Mouse (Mus musculus): ENCODE measurements around the gene Sema3f.
A peak's percentile ranks its signal among the peaks of the same experiment; 100 is the strongest.

Sema3f gene

DNA sequence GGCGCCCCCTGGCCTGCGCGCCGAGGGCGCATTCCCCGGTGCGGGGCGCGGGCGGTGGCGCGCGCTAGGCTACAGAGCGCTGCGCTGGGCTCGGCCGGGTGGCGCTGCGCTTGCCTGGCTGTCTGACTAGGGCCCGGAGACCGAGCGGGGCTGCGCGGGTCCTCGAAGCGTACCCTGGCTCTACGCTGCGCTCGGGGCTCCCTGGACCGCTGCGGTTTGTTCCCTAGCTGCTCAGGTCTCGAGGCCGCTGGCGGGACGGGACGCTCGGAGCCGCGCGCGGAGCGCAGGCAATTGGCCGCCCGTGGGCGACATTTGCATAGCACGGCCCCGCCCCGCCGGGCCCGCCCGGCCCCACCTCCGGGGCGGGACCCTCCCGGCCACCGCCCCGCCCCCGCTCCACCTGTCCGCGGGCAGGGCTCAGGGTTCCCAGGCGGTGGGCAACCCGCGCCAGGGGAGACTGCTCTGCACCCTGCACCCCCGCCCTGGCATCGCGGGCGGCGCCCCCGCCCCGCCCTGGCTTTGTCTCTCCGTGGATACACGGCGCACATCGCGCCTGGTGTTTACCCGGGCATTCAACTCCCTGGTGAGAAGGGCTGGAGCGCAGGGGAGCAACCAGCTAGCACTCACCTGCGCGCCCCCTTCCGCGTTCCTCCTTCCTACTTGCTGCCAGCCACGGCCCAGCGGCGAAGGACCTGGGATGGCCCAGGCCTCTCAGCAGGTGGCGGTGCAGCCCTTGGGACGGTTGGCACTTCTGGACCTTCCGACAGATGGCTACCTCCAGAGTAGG is at the start of gene Sema3f:
Gene Sema3f, minus strand, starts transcription at position 779 of the 787 bp plus-strand sequence.
- peak; percentile 87 for DNase-seq

GRCm38 (mm10) chr9:107759593-107759992 is 49.3 kb upstream of the Sema3f start:
- no peak for DNase-seq

DNA sequence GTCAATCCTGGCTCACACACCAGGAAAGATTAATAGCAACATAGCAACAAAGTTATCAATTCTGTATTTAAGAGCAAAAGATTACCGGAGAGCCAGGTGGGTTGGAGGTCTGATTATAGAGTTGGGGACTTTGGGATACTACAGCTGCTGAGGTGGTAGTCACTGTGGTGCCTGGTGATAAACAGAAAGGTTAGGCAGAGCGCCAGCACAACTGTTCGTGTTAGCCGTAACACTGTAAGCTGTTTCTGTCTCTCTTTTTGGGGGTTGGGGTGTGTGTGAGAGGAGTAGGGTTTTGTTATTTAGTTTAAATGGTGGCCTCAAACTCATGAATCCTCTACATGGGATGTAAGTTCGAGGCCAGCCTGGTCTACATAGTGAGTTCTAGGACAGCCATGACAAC is 40.1 kb upstream of the Sema3f start:
- no peak for DNase-seq

GRCm38 (mm10) chr9:107748063-107748462 is 37.8 kb upstream of the Sema3f start:
- DNase-seq = no peak

GRCm38 (mm10) chr9:107747310-107747709 is 37.0 kb upstream of the Sema3f start:
- DNase-seq = no peak

DNA sequence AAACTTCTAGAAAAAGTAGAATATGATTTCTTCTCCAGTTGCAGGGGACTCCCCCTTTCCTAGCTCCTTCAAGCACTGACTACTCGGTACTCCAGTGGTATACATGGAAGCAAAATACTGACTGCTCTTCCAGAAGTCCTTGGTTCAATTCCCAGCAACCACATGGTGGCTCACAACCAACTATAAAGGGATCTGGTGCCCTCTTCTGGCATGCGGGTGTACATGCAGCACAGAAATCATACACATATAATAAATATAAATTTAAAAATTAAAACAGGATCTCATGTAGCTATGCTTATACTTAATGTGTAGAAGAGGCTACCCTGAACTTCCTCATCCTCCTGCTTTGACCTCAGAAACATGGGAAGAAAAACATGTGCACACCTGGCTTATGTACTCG is 36.4 kb upstream of the Sema3f start:
- no peak for DNase-seq

GRCm38 (mm10) chr9:107744061-107744460 is 33.8 kb upstream of the Sema3f start:
- DNase-seq = no peak

DNA sequence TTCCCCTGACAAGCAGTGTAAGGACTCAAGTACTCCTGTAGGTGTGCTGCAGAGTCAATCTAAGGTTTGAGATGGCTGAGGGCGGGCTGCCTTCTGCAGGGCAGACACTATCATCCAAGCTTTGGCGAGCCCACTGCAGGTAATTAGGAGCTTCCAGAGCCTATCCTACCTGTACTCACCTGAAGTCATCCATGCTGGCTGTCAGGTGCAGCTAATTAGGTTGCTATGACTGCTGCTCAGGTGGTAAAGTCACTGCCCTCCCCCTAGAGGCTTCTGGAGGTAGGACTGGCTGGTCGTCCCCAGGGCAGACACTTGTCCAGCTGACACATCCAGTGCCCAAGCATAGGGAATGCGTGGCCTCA is 28.5 kb upstream of the Sema3f start:
- DNase-seq = peak; percentile 41

DNA sequence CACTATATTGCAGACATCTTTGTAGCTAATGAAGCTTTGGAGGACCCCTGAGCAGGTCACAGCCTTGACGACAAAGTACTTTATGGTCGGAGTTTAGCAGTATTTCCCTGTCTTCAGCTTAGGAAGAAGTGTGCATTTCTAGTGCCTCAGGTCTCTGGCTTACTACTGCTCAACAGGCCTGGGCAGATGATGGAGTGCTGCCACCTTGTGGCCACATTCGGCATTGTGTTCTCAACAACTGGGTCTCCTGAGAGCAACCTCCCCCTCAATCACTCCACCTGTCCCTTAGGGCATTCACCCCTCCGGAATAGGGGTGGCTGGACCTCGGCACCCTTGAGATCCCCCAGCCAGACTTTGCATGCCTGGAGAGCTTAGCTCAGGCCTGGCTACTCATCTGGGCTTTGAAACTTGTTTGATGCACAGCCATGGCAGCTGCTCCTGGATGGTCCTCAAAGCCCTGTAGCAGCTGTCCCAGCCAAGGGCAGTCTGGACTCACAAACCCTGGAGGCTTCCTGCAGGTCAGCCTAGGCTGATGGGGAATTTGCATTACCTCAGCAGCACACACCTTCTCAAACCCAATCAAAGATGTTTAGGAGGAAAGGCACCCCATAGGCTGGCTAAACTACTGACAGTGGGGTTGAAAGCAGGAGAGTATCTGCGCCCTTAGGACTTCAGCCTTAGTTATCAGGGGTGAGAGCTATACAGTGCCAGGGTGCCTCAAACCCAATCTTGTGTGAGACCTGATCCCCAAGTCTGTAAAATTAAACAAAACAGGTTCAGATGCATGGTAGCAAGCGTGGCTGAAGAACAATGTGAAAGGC is 28.0 kb upstream of the Sema3f start:
- peak; percentile 91 for DNase-seq

DNA sequence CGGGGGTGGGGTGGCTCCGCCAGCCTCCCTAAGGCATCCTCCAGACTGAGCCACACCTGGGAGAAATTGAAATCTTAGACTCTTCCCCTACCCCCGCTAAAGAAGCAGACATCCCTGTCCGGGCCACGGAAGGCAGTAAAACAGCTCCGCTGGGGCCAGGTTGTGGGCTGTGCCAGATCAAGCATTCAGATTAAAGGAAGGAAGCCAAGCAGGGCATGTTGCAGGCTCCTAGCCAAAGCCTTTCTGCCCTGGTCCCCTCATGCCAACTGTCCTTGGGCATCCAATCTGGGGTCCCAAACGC is 25.9 kb upstream of the Sema3f start:
- DNase-seq = no peak

DNA sequence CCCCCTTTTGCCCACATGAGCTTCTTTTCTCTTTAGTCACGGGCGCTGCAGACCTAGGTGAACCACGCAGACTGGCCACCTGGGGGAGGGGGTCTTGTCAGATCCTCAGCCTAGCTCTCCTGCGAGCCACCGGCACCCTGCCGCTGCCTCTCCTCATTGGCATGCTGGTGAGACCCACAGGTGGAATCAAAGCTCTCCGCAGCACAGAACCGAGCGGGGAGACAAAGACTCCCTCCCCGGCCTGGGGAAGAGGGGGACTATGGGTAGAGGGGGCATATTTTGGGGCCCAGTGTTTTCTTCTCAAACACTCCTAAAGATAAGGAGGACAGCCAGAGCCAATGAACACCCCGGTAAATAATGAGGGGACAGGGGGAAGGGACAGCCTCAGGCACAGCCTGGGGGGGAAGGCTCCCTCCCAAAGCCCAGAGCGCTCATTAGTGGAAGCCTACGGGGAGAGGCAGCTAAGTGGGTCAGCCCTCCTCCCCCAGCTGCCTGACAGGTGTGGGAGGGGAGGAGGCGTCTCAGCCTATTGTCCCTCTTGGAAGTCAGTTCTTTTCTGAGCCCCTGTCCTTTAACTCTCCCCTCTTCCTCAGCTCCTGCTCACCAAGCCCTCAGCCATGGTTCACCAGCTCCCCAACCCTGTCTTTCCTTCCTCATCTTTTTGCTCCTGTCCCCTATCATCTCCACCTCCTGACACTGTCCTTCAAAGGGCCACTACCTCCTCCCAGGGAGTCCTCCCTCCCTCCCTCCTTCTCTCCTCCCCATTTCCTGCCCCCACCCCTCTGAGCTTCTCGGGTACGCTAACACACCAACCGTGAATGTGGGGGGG is 25.3 kb upstream of the Sema3f start:
- DNase-seq = no peak

GRCm38 (mm10) chr9:107734567-107734971 is 24.3 kb upstream of the Sema3f start:
- no peak for DNase-seq

DNA sequence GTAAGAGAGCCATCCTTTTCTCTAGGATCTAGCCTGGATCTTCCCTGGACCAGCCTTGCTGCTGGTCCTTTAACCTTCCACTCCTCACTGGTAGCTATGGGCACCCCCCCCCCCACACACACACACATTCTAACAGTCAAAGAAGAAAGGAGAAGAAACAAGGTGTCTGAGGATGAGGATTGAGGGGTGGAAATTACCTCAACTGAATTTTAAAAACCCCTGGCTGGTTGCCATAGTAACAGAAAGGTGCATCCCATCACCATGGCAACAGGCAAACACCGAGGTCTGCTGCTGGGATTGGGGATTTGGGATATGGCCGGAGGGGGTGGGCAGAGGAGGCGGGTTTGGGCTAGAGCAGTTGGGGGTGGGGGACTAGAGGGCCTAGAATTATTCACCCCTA is 19.4 kb upstream of the Sema3f start:
- no peak for DNase-seq

DNA sequence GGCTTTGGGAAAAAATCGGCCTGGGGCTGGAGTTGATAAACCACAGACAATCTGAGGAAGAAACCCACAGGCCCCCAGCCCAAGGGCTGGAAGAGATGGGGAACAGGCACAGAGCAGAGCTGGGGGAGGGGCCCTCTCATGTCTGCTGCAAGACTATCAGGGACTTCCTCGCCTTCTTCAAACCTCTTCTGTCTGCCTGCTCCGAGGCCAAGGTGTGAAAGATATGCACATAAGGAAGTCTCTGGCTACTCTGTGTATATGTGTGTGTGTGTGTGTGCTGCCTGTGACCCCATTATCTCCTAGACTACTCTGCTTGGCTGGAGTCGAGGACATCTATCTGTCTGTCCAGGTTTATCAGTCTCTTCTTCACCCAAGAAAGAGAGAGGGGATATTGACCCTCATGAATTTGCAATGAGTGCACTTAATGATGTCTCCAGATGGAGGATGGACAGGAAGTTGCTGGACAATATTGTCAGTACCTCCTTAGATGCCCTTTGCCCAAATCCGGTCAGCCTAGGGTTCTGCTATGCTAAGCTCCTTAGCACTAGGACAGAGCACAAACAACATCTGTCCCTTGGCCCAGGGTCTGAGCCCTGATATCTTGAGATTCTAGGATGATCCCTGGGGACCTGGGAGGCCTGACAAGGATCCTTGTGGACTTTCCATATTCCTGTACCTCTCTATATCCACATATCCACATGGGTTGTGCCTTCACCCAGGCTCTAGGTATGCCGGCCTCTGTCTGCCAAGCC is 18.8 kb upstream of the Sema3f start:
- DNase-seq = no peak

GRCm38 (mm10) chr9:107727041-107727440 is 16.8 kb upstream of the Sema3f start:
- DNase-seq = no peak

- DNase-seq = no peak
These were observed 14.5 kb upstream of the Sema3f start for GRCm38 (mm10) chr9:107724796-107725195.

DNA sequence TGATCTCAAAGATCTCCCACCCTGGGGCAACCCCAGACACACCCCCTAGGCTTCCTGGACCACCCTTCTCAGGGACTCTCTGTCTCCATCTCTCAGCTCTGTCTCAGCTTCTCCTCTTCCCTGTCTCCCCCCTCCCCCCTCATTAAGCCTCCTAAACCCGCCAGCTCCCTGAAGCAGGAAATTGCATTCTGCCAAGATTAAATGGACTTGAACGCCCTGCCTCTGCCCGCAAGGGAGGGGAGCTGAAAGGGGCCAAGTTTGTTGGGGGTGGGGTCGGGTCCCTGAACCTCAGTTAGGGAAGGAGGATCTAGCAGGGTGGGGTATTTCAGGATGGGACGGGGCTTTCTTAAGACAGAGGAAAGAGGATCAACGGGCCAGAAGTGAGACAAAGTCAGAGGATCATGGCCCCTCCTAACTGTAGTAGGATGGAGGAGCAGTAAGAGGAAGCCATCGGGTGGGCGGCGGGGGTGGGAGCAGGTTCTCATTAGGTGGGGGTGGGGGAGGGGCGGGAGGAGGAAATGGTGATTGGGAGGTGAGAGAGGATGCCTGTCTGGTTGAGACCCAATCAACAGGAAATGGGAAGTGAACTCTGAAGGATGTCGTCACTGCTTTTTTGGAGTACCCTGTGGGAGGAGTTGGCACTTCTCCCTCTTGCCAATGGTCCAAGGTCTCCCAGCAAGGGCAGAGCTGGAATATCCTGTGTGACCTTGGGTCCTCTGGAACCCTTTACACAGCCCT is 13.7 kb upstream of the Sema3f start:
- DNase-seq = peak; percentile 68

- no peak for DNase-seq
These were observed 13.0 kb upstream of the Sema3f start for GRCm38 (mm10) chr9:107723292-107723691.

DNA sequence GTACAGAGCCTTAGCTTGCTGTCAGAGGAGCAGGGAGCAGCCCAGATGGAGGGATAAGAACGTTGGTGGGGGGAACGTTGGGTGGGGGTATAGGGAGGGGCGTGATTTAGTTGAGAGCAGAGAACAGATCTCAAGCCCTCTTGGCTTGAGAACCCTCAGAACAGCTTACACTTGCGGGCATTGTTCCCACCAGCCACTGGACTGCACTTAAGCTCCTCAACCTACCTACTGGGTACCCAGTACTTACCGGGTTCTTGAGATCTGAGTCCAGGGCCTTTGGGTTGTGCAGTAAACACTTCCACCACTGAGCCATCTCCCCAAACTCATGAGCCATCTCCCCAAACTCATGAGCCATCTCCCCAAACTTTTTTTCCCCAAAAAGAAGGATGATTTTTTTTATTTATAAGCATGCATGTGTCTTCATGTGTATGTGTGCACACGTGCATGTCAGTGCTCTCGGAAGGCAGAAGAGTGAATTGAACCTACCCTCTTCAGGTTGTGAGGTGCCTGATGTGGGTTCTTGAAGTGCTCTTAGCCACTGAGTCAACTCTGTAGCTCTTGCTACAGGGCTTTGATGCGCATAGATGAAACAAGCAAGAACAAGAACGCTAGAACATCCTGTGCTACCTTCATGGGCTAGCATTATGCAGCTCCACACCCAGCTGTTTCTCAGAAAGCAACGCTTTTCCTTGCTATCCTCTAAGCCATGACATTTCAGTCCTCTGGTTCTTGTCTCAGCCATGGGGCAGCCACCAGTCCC is 8.7 kb upstream of the Sema3f start:
- DNase-seq = no peak

- no peak for DNase-seq
These were observed 6.7 kb upstream of the Sema3f start for GRCm38 (mm10) chr9:107716951-107717350.

GRCm38 (mm10) chr9:107715632-107716031 is 5.4 kb upstream of the Sema3f start:
- no peak for DNase-seq

Measured in lung, postnatal 14 days (tissue).